Mouse (Mus musculus) cortical plate, adult 2 months (tissue): Measurements from ENCODE around the gene Gpat3. TPM values are rescaled to one million over a fixed set of nuclear protein-coding genes. Genes with fewer than 3 reads are reported as not detected.

Experiments
- H3K27ac ChIP-seq: fragments of 200-500 bp; 2 replicates; pipeline ENCODE4 v1.5.1; 2012; ENCODE audit warnings: low read length, control low read depth, inconsistent platforms; ENCODE audit not compliant: insufficient read depth
- H3K4me1 ChIP-seq: fragments of 200-500 bp; 2 replicates; pipeline ENCODE4 v1.6.1; 2011; ENCODE audit warnings: low read length; ENCODE audit not compliant: control insufficient read depth, insufficient read depth
- H3K4me3 ChIP-seq: fragments of 200-500 bp; 2 replicates; pipeline ENCODE4 v1.5.1; 2011; ENCODE audit warnings: mild to moderate bottlenecking, low read length, control low read depth; ENCODE audit not compliant: insufficient read depth
- CTCF ChIP-seq: fragments of 200-500 bp; IDR thresholded peaks from 2 replicates; pipeline ENCODE4 v1.5.1; 2011; ENCODE audit warnings: mild to moderate bottlenecking, control low read depth, low read length; ENCODE audit not compliant: insufficient read depth; ENCODE audit errors: extremely low read depth
- POLR2A ChIP-seq: fragments of 200-500 bp; IDR thresholded peaks from 2 replicates; pipeline ENCODE4 v1.6.1; 2011; ENCODE audit warnings: mild to moderate bottlenecking, low read length, control low read depth; ENCODE audit not compliant: insufficient read depth; ENCODE audit errors: extremely low read depth
- polyA plus RNA-seq: library from polyadenylated mRNA; depleted of rRNA; stranded (reverse); fragments of >200 nt; gene quantifications from 2 replicates; pipeline ENCODE4 v1.2.3, GENCODE M21; 2012

The Gpat3 gene
- polyA plus RNA-seq, 1 experiment, result 4.0 TPM

DNA sequence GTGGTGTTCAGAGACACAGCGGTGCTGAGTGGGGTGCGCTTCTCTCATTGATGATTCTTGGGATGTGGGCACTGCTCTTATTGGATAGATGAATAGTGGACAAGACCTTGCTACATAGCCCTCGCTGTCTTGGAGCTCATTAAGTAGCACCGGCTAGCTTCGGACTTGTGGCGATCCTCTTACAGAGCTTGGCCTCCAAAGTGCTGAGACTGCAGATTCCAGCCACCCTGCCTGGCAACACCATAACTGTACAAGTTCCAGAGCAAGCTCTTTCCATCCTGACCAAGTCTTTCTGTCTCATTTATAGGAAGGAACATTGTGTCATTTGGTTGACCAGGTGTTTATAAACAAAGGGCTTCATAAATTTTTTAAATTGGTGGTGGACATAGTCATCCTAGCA lies 39.7 kb downstream of the Gpat3 start:
- no peak for TF ChIP-seq CTCF
- no peak for TF ChIP-seq POLR2A
- Histone ChIP-seq H3K27ac (no peak overlapping the region), H3K4me1 (no peaks in the 10 kb centered on the region), H3K4me3 (no peak overlapping the region)

DNA sequence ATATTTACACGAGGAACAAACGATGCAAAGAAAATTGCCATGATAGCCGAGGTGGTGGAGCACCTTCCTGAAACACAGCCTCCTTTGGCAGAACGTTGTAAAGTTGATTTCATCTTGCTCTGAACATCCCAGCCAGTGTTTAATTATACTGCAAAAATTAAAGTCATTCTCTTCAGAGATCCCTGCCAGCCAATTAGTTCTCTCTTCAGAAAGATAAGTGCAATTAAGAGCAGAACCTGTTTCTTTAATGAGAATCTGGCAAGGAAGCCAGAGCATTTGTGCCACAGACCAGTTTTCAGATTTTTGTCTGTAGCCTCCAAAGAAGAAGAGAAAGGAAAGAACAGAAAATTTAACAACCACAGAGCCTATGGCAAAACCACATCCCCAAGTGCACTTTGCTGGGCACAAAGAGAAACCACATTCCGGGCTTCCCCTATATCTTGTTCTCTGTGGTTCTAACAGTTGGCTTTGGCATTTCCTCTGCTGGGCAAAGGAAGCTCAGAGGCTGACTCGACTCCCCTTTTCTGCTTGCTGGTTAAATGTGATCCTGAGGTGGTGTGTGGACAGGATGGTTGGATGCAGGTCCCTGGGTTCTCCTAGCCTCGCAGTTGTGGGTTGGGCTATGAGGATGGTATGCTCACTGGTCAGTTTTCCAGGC lies 40.9 kb downstream of the Gpat3 start:
- no peak overlapping the region for H3K27ac ChIP-seq
- H3K4me3 ChIP-seq, result no peak overlapping the region
- no peak for TF ChIP-seq CTCF
- no peak for TF ChIP-seq POLR2A
- H3K4me1 ChIP-seq, result no peaks in the 10 kb centered on the region

DNA sequence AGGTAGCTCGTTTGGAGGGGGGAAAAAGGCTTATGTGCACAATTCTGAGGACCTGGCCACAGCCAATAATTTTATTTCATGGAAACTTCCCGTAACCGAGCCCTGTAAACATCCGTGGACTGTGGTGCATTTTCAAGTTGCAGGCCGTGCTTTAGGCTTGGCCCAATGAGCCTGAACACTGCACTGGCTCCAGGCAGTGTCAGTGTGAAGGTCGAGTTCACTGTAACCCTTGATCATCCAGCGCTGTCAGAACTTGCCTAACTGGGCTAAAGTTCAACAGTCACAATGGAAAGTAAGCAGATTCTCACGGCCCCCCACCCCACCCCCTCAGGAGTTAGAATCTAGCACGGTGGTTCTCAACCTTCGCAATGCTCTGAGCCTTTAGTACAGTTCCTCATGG lies 50.7 kb downstream of the Gpat3 start:
- no peaks in the 10 kb centered on the region for H3K4me1 ChIP-seq
- no peak overlapping the region for H3K4me3 ChIP-seq
- no peak for TF ChIP-seq CTCF
- no peak for TF ChIP-seq POLR2A
- H3K27ac ChIP-seq, result no peak overlapping the region

DNA sequence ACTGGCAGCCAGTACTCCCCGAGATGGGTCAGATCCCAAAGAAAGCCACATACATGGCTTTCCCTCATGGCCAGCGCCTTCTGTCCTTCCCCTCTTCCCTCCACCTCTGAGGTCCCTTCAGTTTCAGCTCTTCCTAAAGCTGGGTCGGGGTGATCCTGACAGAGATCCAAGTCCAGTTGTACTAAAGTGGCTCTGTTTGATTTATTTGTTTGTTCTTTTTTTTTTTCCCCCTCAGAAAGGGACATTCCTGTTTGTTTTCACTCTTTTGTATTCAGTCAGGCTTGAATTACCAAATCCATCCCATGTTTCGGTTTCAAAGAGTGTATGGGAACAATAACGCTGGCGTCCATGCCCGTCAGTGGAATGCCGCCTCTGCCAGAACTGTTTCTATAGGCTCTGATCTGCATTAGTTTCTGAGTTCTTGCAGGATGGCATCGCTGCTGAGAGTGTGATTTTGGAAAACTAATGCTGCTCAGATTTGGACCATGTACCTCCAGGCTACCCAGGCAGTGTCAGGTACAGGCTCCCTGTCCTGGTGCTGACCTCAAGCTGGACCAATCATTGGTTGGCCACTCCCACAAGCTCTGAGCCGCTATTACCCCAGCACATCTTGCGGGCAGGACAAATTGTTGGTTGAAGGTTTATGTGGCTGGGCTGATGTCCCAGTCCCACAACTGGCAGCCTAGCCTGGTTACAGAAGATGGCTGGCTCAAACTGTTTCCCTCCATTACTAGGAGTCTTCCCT lies 54.4 kb downstream of the Gpat3 start:
- Histone ChIP-seq H3K27ac (no peak overlapping the region), H3K4me1 (no peaks in the 10 kb centered on the region), H3K4me3 (no peak overlapping the region)
- TF ChIP-seq POLR2A (no peak), CTCF (no peak)

DNA sequence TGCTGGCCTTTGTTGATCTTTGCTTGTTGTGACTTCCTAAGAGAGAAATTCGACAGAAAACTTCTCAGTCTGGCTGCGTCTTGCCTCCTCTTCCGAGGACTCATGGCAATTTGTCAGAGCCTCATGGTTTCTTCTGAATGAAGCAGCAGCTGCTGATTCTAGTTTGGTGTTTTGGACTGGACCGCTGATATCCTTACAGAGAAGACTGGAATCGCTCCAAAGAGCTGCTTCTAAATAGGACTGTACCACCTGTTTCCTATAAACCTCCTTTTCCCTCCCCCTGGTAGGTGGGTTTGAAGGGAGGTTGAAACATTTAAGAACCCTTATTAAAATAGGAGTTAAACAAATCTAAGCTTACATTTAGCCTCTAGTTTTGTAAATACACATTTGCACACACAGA lies 55.5 kb downstream of the Gpat3 start:
- no peak overlapping the region for H3K27ac ChIP-seq
- no peak overlapping the region for H3K4me3 ChIP-seq
- no peak for TF ChIP-seq POLR2A
- TF ChIP-seq CTCF, result no peak
- H3K4me1 ChIP-seq, result no peaks in the 10 kb centered on the region

DNA sequence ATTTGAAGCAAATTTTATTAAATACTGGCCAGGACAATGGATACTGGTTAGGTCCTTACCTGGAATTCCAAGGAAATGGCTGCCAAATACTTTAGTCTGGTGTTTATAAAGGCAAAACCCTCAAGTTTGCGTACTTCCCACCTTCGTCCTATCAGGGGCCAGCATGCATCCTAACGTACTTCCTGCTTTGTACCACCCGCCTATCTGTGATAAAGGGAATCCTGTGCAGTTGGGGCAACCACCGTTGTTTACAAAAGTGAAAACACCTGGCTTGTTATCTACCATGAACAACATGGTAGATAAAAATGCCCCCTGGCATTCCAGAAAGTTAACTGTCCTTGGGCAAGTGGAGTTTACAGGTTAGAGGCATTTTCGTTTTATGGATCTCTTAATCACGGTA lies 63.0 kb downstream of the Gpat3 start:
- no peak for TF ChIP-seq POLR2A
- TF ChIP-seq CTCF, result no peak
- H3K27ac ChIP-seq, result no peak overlapping the region
- H3K4me1 ChIP-seq, result no peaks in the 10 kb centered on the region
- no peak overlapping the region for H3K4me3 ChIP-seq

DNA sequence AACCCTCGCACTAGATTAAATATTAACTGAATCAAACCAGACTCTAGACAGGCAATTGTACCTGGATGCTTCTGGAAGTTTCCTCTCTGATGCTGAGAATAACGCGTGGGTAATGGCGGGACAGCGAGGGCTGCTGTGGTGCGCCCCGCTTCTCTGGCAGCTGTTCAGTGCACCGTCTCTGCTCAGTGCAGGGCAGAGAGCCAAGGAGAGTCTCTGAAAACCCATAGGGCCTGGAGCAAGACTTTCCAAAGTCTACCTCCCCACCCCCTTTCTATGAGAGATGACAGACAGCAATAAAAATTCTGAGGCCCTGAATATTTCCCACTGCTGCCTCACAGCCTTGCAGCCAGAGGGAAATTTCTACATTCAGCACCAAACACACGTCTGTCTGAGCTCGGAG lies 63.4 kb downstream of the Gpat3 start:
- H3K4me3 ChIP-seq, result no peak overlapping the region
- no peak for TF ChIP-seq POLR2A
- no peaks in the 10 kb centered on the region for H3K4me1 ChIP-seq
- no peak overlapping the region for H3K27ac ChIP-seq

DNA sequence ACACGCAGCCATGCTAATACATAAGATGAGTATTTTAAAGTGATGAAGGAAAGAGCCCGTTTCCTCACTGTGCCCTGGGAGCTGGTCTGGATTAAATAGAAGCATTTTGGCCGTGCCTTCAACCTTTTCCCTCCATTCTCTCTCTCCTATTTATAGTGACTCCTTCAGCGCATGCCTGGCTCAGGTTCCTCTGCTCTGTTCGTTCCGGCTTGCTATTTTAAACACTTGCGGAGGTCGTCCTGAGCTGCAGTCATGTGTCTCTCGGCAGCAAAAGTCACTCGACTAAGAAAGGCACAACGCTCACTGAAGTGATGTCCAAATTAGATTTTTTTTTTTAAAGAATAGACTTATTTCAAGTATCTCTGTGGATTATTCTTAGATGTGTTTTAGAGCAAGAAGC lies 64.2 kb downstream of the Gpat3 start:
- TF ChIP-seq POLR2A, result no peak
- no peak for TF ChIP-seq CTCF
- Histone ChIP-seq H3K4me3 (no peak overlapping the region), H3K4me1 (no peaks in the 10 kb centered on the region), H3K27ac (no peak overlapping the region)

DNA sequence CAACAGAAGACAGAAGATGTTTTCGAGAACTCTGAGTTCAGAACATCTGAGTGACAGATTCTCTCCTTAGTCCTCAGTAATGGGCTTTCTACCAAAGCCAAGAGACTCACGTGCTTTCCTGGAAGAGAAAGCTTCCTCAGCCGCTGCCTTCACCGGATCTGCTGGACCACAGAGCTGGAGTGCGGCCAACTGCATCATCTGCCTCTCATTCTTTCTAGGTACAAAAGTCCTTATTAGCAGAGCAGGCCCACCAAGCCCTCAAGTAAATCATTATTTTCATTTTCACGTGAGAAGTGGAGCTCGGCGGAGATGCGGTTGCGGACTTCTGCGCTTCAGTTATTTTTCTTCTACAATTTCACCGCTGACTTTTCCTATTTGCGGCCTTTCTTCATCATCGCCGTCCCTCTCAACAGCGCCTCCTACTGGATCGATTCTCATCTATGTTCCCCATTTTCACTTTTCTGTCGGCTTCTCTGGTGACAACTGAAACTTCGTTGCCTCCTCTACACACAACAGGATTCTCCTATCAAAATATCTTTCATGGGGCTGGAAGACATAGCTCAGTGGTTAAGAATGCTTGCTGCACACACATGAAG lies 66.1 kb downstream of the Gpat3 start:
- Histone ChIP-seq H3K4me1 (no peaks in the 10 kb centered on the region), H3K27ac (no peak overlapping the region), H3K4me3 (no peak overlapping the region)
- TF ChIP-seq CTCF (0 out of 2 replicates have a peak, but pooled peaks have one; percentile 11), POLR2A (no peak)

DNA sequence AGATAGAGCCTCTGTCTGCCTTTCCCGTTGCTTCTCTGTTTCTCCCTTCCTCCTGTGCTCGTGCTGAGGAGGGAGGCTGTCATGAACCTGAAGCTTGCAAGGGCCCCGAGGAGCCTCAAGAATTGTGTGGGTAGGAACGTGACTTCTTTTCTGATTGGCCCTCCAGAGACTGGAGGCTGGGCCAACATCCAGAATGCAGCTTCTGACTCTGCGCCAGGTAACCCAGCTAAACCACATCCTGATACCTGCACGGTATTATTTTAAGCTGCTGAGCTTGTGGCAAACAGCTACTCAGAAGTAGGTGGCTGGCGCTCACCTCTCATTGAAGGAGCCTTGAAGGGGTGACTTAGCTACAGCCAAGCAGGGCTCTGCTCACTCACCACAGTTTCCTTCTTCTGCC lies 66.9 kb downstream of the Gpat3 start:
- Histone ChIP-seq H3K4me1 (no peaks in the 10 kb centered on the region), H3K4me3 (no peak overlapping the region), H3K27ac (no peak overlapping the region)
- TF ChIP-seq CTCF (no peak), POLR2A (no peak)
